Mouse (Mus musculus): ENCODE measurements around the gene Hist2h3b.
A peak's percentile ranks its signal among the peaks of the same experiment; 100 is the strongest.
"Not testable (repeated sequence)": the region's sequence is repeated elsewhere in the genome, so short reads cannot be mapped to it uniquely, and the experiment has no call there.

Hist2h3b gene

DNA sequence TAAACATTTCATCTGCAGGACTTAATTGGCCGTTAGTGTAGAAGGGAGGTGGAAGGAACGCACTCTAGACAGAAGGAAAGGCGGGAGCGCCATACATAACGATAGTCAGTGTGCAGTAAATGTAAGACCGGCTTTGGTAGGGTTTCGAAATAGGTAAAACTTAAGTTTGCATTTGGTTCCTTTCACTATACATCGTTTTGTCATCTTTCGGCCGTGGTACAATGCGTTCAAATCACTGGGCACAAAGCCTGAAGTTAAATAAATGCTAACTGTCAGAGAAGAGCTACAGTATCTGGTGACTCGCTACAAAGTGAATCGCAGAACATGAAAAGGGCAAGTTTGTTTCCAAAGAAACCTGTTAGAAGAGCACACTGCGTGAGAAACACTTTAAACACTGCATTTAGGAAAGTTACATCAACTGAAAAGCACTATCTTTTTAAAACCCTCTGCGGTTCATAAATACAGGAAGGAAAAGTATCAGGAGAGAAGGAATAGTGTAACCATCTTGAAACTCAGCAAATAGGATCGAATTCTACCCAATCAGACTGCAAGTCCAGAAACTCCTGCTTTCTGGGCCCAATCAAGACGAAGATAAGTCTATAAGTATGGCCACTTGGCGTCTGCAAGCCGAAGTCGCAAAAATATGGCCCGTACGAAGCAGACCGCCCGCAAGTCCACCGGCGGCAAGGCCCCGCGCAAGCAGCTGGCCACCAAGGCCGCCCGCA is at the start of gene Hist2h3b:
Gene Hist2h3b (plus strand): TSS at position 604 of the 725 bp plus-strand sequence.
- DNase-seq (ENCODE audit: low read depth in 1 of 2, low spot score in 2 of 2): peak in 1 of 2 experiments; percentile 59

GRCm38 (mm10) chr3:96219191-96219641 is 49.2 kb upstream of the Hist2h3b start:
- DNase-seq (ENCODE audit: low read depth in 1 of 2, low spot score in 2 of 2): no peak

GRCm38 (mm10) chr3:96219661-96220130 is 48.8 kb upstream of the Hist2h3b start, which contains the start of the genes Bola1 and Hist2h2ab:
Bola1 (minus strand) TSS chr3:96219709.
Hist2h2ab (plus strand) TSS chr3:96219865.
- DNase-seq (ENCODE audit: low read depth in 1 of 2, low spot score in 2 of 2): peak in 1 of 2 experiments; percentile 68

DNA sequence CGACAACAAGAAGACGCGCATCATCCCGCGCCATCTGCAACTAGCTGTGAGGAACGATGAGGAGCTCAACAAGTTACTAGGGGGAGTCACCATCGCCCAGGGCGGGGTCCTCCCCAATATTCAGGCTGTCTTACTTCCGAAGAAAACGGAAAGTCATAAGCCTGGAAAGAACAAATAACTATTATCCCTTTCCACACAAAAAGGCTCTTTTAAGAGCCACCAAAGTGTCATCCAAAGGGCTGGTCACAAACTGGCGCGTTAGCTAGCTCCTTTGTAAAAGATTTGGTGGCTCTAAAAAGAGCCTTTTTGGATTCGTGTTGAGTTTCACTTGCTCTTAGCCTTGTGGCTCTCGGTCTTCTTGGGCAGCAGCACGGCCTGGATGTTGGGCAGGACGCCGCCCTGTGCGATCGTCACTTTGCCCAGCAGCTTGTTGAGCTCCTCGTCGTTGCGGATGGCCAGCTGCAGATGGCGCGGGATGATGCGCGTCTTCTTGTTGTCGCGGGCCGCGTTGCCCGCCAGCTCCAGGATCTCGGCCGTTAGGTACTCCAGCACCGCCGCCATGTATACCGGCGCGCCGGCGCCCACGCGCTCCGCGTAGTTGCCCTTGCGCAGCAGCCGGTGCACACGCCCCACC is 48.2 kb upstream of the Hist2h3b start:
- DNase-seq (ENCODE audit: low read depth in 1 of 2, low spot score in 2 of 2): not testable (repeated sequence)

- peak; percentile 75 to 78 for DNase-seq (ENCODE audit: low read depth in 1 of 2, low spot score in 2 of 2)
Measured at GRCm38 (mm10) chr3:96220765-96221639, 47.5 kb upstream of the Hist2h3b start, which contains the start of the genes Hist2h2ac and Hist2h2be. Hist2h2ac (minus strand) TSS chr3:96220880. Hist2h2be (plus strand) TSS chr3:96221119.

- DNase-seq (ENCODE audit: low read depth in 1 of 2, low spot score in 2 of 2): no peak
Measured at GRCm38 (mm10) chr3:96221640-96222038, 46.8 kb upstream of the Hist2h3b start.

GRCm38 (mm10) chr3:96222774-96223173 is 45.7 kb upstream of the Hist2h3b start:
- DNase-seq (ENCODE audit: low read depth in 1 of 2, low spot score in 2 of 2): no peak

- no peak for DNase-seq (ENCODE audit: low read depth in 1 of 2, low spot score in 2 of 2)
Measured at GRCm38 (mm10) chr3:96225421-96225820, 43.0 kb upstream of the Hist2h3b start.

DNA sequence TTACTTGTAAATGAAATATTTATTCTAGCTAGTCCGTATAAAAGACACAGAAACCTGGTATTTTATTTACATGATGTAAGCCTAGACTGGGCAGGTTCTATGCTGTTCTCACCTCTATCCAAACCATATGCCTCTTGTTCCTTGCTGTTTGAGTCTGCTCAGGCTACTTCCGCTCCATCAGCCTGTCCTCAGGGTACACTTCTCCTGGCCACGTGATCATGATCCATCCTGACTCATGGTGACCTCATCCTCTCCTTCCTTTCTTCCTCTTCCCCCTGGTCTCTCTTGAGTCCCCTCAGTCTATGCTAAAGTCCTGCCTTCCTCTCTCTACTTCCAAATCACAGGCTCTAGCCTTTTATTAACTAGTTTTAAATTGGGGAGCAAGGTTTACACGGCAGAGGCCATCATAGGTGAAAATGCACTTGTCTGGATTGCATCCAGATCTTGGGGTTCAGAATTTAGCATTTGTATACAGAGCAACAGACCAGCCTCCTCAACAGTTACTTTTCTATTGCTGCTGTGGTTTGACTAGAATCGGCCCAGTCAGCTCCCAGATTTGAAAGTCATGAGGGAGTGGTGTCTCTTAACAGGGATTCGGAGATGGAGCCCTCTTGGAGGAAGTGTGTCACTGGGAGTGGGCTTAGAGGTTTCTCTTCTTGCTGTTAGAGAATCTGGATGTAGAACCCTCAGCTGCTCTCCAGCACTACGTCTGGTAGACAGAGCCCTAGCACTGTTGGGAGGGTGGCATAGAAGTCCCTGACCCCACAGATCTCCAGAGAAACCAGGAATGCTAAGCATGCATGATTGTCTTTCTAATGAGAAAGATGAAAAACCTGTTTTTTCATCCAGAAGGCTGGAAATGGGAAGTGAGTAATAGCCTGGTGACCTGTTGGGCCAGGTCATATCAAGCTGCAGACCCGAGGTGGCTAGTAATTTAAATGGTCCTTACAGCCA is 41.5 kb upstream of the Hist2h3b start:
- no peak for DNase-seq (ENCODE audit: low read depth in 1 of 2, low spot score in 2 of 2)

DNA sequence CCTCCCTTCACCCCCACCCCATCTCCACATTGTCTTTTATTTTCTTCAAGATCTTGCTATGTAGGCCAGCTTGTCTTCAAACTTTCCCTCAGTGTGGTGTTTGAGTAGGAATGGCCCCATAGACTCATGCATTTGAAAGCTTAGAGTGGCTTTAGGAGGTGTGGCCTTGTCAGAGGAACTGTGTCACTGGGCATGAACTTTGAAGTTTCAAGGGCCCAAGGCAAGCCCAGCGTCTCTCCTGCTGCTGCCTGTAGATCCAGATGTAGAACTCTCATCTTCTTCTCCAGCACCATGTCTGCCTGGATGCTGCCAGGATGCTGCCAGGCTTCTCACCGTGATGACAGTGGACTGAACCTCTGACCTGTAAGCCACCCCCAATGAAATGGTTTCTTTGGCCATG is 39.6 kb upstream of the Hist2h3b start:
- DNase-seq (ENCODE audit: low read depth in 1 of 2, low spot score in 2 of 2): no peak

GRCm38 (mm10) chr3:96230404-96230803 is 38.0 kb upstream of the Hist2h3b start:
- DNase-seq (ENCODE audit: low read depth in 1 of 2, low spot score in 2 of 2): no peak

- DNase-seq (ENCODE audit: low read depth in 1 of 2, low spot score in 2 of 2): no peak
Measured at GRCm38 (mm10) chr3:96230910-96231757, 37.3 kb upstream of the Hist2h3b start.

GRCm38 (mm10) chr3:96231758-96232120 is 36.7 kb upstream of the Hist2h3b start:
- DNase-seq (ENCODE audit: low read depth in 1 of 2, low spot score in 2 of 2): no peak

- DNase-seq (ENCODE audit: low read depth in 1 of 2, low spot score in 2 of 2): no peak
Measured at GRCm38 (mm10) chr3:96234914-96235313, 33.5 kb upstream of the Hist2h3b start.

GRCm38 (mm10) chr3:96235836-96236235 is 32.6 kb upstream of the Hist2h3b start:
- DNase-seq (ENCODE audit: low read depth in 1 of 2, low spot score in 2 of 2): no peak

DNA sequence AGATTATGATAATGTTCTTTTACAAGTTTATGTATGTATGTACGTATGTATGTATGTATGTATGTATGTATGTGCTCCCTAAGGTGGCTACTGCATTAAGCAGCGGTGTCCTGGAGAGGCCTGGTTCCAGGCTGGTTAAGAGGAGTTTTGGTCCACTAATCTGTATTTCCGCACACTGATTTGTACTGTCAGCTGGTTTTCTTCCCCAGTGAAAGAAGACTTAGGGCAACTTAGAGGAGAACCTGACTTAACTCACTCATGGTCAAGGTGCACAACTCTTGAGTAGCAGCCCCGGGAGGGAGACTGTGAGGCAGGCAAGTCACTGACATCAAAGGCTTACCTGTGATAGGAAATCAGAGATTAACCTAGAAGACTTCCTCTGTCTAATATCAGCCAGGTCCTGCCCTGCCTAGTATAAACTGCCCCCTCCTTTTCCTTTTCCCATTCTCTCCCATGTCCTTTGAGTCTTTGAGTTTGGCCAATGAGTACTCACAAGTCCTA is 31.6 kb upstream of the Hist2h3b start:
- DNase-seq (ENCODE audit: low read depth in 1 of 2, low spot score in 2 of 2): no peak

- no peak for DNase-seq (ENCODE audit: low read depth in 1 of 2, low spot score in 2 of 2)
Measured at GRCm38 (mm10) chr3:96237335-96237903, 31.0 kb upstream of the Hist2h3b start.

DNA sequence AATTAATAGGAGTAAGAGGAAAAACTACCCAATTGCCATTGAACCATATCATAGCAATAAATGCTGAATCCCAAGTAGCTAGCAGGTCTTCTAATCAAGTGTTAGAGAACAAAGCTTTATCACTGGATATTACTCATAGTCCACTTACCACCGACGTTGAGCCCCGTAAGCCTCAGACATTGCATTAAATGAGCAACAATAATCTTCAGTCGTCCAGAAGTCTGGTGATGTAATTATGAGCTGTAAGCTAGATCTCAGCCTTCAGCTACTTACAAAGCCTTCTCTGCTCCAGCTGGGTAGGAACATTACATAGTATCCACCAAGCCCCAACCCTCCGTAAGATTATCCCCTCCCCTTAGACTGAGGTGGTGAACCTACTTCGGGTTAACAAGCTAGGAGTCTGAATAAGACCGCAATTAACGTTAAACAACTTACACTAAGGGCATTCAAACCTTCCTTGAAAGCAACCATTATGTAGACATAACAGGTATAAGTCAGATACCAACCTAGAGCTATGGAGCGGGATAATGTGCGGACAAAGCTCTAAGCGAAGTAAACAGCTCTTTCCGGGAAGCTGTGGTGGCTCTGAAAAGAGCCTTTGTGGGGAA is 30.4 kb upstream of the Hist2h3b start:
- DNase-seq (ENCODE audit: low read depth in 1 of 2, low spot score in 2 of 2): no peak

Data from monocyte, adult 2 months (primary cell).